Mouse (Mus musculus): ENCODE measurements around the gene Cd79b. TPM values are rescaled to one million over a fixed set of nuclear protein-coding genes. Genes with fewer than 3 reads are reported as not detected.

Gene Cd79b
- total RNA-seq, 2 experiments from 2014 or later: 1.3 to 1.5 TPM

- no peak for DNase-seq (ENCODE audit: low spot score in 2 of 2)
Observed at GRCm38 (mm10) chr11:106318406-106319366, 4.1 kb upstream of the Cd79b start.

GRCm38 (mm10) chr11:106317801-106318200, 3.2 kb upstream of the Cd79b start:
- DNase-seq (ENCODE audit: low spot score in 2 of 2): no peak

DNA sequence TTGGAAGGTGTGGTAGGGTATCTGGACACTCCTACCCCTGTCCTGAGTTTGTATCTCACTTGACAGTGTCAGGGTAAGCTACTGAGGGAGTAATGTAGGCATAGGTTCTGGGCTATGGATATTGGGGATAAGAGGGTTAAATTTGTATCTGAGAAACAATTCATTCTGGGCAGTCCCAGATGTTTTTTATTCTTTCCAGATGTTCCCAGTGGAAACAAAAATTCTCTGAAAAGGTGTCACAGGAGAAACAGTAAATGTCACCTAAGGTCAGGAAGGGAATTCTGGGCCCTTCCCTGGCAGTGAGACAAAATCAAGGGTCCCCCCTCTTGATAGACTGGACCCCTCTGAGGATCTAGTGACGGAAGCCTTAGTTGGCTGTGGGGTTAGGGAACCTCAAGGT, 1.9 kb upstream of the Cd79b start:
- DNase-seq (ENCODE audit: low spot score in 2 of 2): no peak

DNA sequence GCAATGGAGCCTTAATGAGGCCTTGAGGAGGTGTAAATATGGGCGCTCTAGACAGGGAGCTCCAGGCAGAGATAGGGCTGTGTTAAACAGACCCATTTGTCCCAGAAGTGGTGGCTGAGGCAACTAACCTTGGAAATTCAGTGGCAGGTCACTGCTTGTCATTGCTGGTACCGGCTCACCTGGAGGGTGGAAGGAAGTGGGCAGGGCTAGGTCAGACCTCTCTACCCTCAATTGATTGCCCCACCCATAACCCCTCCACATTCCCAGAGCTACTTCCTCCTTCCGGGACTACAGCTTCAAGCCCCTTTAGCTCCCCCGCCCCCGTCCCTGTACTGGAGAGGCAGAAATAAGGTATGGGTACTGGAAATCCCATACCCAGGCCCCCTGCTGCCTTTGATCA, 1.0 kb downstream of the Cd79b start:
- DNase-seq (ENCODE audit: low spot score in 2 of 2): no peak

DNA sequence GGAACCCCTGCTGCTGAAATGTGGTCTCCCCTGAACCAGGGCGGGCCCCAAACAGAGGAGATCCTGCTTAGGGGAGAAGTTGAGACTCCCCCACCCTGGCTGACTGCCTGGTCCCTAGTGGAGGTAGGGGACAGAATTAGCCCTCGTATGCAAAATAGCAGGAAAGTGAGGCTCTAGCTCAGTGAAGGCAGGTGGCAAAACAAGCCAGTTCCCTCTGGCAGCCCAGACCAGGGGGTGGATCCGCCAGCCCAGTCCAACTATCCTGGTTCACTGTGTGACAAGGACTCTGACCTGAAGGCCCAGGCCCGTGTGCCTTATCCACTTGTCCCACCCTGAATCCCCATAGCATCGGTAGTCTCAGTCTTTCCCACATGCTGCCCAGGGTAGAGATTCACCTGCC, 4.4 kb downstream of the Cd79b start:
- no peak for DNase-seq (ENCODE audit: low spot score in 2 of 2)

DNA sequence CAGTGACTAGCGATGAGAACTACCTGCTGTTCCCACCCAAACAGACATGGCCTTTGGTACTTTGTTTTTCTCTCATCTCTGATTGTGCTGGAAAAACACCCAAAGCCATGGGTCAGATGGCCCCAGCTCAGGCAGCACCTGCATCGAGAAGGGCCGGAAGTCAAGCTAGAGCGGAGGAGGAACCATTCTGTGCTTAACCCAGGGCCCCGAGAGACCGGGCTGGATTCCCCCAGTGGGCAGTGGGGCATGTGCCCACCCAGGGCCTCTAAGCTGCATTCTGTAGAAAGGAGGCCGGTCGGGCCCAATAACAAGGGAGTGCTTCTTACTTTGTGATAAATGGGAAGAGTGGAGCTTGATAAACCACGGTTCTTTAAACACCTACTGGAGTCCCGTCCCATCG, 6.4 kb downstream of the Cd79b start:
- no peak for DNase-seq (ENCODE audit: low spot score in 2 of 2)

- no peak for DNase-seq (ENCODE audit: low spot score in 2 of 2)
Observed at GRCm38 (mm10) chr11:106307432-106307831, 7.1 kb downstream of the Cd79b start.

GRCm38 (mm10) chr11:106306758-106307157, 7.8 kb downstream of the Cd79b start:
- DNase-seq (ENCODE audit: low spot score in 2 of 2): no peak

- DNase-seq (ENCODE audit: low spot score in 2 of 2): no peak
Observed at GRCm38 (mm10) chr11:106306065-106306385, 8.5 kb downstream of the Cd79b start.

- no peak for DNase-seq (ENCODE audit: low spot score in 2 of 2)
Observed at GRCm38 (mm10) chr11:106305348-106306064, 9.1 kb downstream of the Cd79b start.

- DNase-seq (ENCODE audit: low spot score in 2 of 2): no peak
Observed at GRCm38 (mm10) chr11:106302634-106303033, 11.9 kb downstream of the Cd79b start.

- DNase-seq (ENCODE audit: low spot score in 2 of 2): no peak
Observed at GRCm38 (mm10) chr11:106301765-106302164, 12.8 kb downstream of the Cd79b start, which contains the start of gene Gh. Gene Gh (minus strand): TSS chr11:106301865.

GRCm38 (mm10) chr11:106291861-106292260, 22.7 kb downstream of the Cd79b start:
- DNase-seq (ENCODE audit: low spot score in 2 of 2): no peak

DNA sequence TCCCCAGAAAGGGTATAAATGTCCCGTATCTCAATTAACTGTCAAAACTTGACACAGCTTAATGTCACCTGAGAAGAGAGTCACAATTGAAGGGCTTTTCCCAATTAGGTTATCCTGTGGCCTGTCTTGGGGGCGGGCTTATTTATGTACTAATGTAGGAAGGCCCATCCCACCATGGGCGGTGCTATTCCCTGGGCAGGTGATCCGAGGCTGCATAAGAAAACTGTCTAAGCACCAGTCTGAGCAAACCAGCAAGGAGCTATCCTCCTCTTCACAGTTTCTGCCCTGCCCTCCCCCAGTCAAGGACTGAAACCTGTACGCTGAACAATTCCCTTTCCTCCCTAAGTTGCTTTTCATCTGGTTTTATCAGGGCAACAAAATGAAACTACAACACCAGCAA, 24.2 kb downstream of the Cd79b start:
- no peak for DNase-seq (ENCODE audit: low spot score in 2 of 2)

DNA sequence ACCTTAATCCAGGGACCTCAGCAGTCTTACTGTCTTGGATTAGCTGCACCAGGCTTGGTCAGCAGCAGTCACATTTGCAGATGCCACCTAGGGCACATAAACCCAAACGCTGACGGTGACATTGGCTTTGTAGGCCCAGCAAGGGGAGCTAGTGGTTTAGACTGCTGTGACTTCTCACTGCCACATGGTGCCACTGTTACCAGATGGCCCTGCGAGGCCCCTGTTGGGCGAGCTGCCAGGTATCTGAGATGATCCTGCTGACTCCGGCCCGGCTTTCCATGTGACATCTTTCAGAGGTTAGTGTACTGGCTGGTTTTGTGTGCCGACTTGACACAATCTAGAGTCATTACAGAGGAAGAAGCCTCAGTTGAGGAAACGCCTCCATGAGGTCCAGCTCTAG, 25.2 kb downstream of the Cd79b start:
- DNase-seq (ENCODE audit: low spot score in 2 of 2): peak; percentile 52 to 75

DNA sequence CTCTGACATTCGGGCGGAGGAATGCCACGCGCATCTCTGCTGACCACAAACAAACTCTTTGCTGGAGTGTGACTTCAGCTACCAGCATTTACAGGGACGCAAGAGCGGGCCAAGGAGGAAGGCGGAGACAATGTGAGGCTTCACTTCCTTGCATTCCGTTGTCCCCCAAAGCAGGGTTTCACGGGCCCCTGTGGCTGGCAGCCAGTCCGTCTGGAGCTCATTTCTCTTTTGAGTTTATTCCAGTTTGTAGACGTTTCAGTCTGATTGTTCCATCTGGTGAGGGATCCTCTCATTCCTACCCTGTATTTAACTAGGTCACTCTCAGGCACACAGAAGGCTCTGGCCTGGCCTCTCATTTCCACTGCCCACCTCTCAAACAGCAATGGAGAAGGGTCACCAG, 27.6 kb downstream of the Cd79b start:
- peak in 1 of 2 experiments; percentile 42 for DNase-seq (ENCODE audit: low spot score in 2 of 2)

- no peak for DNase-seq (ENCODE audit: low spot score in 2 of 2)
Observed at GRCm38 (mm10) chr11:106286206-106286605, 28.4 kb downstream of the Cd79b start.

GRCm38 (mm10) chr11:106284126-106284525, 30.4 kb downstream of the Cd79b start:
- no peak for DNase-seq (ENCODE audit: low spot score in 2 of 2)

DNA sequence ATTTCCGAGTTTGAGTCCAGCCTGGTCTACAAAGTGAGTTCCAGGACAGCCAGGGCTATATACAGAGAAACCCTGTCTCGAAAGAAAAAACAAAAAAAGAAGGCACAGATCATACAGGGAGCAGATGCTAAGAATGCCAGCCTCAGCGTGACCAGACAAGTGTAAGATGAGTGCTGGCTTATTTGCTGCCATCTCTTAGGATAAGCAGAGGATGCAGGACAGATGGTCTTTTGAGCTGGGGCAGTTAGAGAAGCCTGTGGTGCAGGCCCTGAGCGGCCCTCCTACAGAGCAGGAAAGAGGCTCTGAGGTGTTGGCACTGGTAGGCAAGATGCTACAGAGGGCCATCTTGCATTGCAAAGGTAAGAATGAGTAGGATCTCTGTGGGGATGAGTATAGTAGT, 31.2 kb downstream of the Cd79b start:
- DNase-seq (ENCODE audit: low spot score in 2 of 2): no peak

DNA sequence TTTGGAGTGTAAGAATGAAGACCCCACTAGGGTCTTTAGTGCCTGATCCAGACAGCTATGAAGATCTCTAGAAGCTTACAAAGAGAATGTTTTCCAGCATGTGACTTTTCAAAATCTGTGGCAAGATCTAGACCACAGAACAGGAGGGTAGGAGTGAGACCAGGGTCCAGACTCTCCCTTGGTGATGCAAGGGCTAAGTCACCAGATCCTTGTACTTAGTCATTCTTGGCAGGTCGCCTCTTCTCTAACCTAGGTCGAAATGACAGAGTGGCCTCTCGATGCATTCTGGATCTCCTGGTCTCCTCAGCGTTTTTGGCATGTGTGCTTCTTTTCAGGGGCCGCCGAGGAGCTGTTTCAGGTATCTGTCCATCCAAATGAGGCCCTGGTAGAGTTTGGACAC, 32.1 kb downstream of the Cd79b start:
- DNase-seq (ENCODE audit: low spot score in 2 of 2): no peak

- DNase-seq (ENCODE audit: low spot score in 2 of 2): peak; percentile 87 to 90
Observed at GRCm38 (mm10) chr11:106276454-106276853, 38.1 kb downstream of the Cd79b start, which contains the start of gene Tcam1. Gene Tcam1 (plus strand): TSS chr11:106276672.

- peak in 1 of 2 experiments; percentile 71 for DNase-seq (ENCODE audit: low spot score in 2 of 2)
Observed at GRCm38 (mm10) chr11:106274971-106275411, 39.6 kb downstream of the Cd79b start.
